Mouse (Mus musculus): ENCODE data around the gene Prdx2. TPM values are rescaled to one million over a fixed set of nuclear protein-coding genes. Genes with fewer than 3 reads are reported as not detected.

The Prdx2 gene
- polyA plus RNA-seq (2015; fragmentation: Nextera tagmentation; extraction: Ambion mirVana): 1,276 and 1,344 TPM in 2 replicates

DNA sequence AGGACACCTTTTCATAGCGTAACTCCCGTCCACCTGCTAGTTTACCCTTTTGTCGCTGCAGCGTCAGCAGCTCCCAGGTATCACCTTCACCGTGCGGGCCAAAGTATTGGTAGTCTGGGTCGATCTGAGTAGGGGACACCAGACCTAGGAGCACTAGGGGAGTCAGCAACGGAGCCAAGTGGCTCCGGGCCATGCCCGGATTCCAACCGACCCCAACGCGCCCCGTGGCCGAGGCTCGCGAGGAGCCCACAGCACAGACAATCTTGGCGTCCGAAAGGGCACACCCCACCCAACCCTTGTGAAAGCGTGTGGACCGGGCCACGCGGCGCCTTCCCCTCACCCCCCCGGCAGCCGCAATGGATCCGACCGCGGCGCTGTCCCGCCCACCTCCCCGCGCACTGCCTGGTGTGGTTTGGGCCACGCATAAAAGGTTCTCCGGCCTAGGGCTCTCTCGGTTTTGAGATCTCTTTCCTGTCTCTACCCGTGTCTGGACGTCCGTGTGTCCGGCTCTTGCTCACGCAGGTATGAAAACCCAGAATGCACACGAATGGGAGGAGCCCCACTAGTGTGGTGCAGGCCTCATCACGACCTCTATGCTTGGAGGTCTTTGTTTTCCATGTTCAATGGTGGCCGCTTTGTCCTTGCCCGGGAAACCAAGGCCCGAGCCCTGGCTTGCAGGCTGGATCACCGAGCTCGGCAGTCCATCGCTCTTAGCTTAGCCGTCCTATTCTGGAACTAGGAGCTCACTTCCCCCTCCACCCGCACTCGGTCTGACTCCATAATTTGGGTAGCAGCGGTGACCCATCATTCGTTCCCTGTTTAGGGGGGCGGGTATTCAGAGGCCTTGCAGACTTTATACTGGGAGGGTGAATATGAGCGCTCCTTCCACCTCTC, at the start of gene Prdx2, which contains the start of the genes Gm49661 and Rnaseh2a:
Gene Prdx2 (plus strand): TSS at position 347 of the 894 bp plus-strand sequence.
Gene Gm49661 (minus strand): TSS at position 193 of the 894 bp plus-strand sequence.
Gene Rnaseh2a (minus strand): TSS at position 527 of the 894 bp plus-strand sequence.
- peak within 1 kb of the TSS; percentile 71 for H3K4me3 ChIP-seq
- no peaks in the 10 kb centered on the region for H3K9me3 ChIP-seq
- peak within 1 kb of the TSS; percentile 84 for H3K9ac ChIP-seq
- ATAC-seq (replicated peaks): peak; percentile 78
- peak within 1 kb of the TSS; percentile 78 for H3K27ac ChIP-seq
- H3K4me1 ChIP-seq: peaks cover 51% of the 10 kb centered on the region
- peaks cover 22% of the 10 kb centered on the region for H3K36me3 ChIP-seq (replicated peaks)
- H3K4me2 ChIP-seq: peak within 1 kb of the TSS; percentile 94
- WGBS: under 1% methylated on average over 56 of the region's 56 CpGs
- H3K27me3 ChIP-seq (replicated peaks): no peaks in the 10 kb centered on the region

DNA sequence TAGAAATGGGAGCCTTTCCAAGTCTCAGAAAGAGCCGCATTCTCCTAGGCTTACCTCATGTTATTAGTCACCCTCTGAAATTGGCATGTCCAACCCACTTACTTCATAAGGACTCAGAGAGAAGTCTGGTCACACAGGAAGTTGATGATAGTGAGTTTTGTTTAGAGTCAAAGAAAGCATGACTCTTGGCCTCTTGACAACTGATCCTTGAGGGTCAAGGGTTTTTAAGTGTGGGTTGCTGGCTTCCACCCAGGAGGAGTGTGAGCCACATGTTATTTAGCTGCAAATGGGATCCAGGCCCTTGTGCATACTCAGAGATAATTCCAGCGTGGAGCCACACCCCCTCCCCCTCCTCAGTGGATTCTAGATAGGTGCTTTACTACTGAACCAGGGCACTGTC, 47.8 kb upstream of the Prdx2 start:
- WGBS: 91% methylated on average over 2 of the region's 2 CpGs

DNA sequence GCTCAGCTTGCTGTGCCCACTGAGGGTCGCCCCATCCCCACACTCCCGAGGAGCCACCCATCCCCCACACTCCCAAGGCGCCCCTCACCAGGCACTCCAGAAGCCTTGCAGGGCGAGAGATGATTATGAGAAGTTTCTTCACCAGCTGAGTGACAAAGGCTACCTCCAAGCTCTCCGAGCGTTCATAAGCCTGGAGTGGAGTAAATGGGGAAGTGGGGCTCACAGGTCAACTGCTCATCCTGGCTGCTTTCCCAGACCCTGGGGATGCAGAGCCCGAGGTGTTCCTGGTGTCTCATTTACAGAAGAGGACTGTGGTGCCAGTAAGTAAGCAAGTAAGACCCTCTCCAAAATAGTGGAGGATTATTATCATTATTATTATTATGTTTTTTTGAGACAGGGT, 43.8 kb upstream of the Prdx2 start:
- H3K4me2 ChIP-seq: no peak overlapping the region
- no peak overlapping the region for H3K27ac ChIP-seq
- H3K4me1 ChIP-seq: peaks cover 13% of the 10 kb centered on the region
- no peak overlapping the region for H3K4me3 ChIP-seq
- H3K9ac ChIP-seq: no peak overlapping the region
- WGBS: 72% methylated on average over 7 of the region's 7 CpGs
- H3K27me3 ChIP-seq (replicated peaks): no peaks in the 10 kb centered on the region
- H3K36me3 ChIP-seq (replicated peaks): peaks cover 46% of the 10 kb centered on the region
- H3K9me3 ChIP-seq: no peaks in the 10 kb centered on the region
- ATAC-seq (replicated peaks): no peak

More for the DNA sequence above, 47.8 kb upstream of the Prdx2 start:
- H3K36me3 ChIP-seq (replicated peaks): peaks cover 73% of the 10 kb centered on the region
- ATAC-seq (replicated peaks): no peak
- H3K4me3 ChIP-seq: no peak overlapping the region
- H3K4me2 ChIP-seq: no peak overlapping the region
- no peaks in the 10 kb centered on the region for H3K9me3 ChIP-seq
- H3K9ac ChIP-seq: no peak overlapping the region
- no peaks in the 10 kb centered on the region for H3K4me1 ChIP-seq
- no peak overlapping the region for H3K27ac ChIP-seq
- H3K27me3 ChIP-seq (replicated peaks): no peaks in the 10 kb centered on the region

DNA sequence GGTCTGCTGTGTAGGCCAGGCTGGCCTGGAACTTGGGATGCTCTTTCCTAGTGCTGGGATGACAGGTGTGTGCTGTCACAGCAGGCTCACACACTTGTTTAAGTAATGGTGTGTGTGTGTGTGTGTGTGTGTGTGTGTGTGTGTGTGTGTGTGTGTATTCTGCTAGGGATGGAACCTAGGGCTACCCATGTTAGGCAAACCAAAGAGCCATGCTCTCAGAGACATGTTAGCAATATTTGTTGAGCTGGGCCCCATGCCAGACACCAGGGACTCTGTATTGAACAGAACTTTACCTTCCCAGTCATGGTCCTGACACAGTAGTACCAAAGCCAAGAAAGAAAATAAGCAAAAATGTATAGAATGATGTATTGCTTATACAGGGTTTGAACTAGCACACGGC, 41.9 kb upstream of the Prdx2 start:
- Histone ChIP-seq H3K9ac (no peak overlapping the region), H3K4me1 (peaks cover 13% of the 10 kb centered on the region), H3K36me3 (replicated peaks) (peaks cover 28% of the 10 kb centered on the region), H3K9me3 (no peaks in the 10 kb centered on the region), H3K27ac (no peak overlapping the region), H3K4me2 (no peak overlapping the region), H3K4me3 (no peak overlapping the region), H3K27me3 (replicated peaks) (no peaks in the 10 kb centered on the region)
- WGBS: 88% methylated on average over 1 of the region's 1 CpGs
- no peak for ATAC-seq (replicated peaks)

DNA sequence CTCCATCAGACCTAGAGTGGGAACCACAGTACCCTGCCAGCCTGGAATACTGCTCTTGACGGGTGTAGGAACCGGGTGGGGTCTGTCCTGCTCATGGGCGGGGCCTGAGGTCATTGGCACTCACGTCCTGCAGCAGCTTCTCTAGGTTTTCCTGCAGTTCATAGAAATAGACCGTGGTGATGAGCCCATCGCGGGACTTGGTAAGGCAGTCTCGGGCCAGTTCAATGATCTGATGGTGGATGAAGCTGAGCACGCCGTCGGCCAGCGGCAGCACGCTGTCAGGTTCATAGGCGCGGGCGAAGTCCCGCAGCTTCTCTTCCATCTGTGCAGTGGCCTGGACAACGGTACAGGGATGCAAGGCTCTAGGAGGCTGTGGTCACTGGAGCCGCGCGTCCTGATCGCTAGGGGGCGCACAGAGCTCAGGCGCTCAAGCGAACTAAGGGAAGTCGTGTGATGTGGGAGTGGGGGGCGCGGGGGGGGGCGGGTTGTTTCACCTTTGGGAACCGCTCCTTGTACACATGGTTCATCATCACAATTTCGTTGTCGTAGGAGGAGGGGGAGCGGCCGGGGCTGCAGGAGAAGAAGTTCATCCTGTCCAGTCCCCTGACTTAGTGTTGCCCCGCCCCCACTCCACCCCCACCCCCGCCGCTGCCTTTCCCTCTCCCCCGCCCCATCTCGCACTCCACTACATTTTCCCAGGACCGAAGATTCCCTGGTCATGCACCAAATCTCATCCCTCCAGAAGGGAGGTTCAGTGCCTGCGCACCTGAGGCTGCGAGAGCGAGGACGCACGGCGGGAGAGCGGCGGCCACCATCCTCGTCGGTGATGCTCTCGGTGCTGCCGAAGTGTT, 40.7 kb upstream of the Prdx2 start:
- peak overlapping the region; percentile 47 for H3K4me2 ChIP-seq
- H3K27ac ChIP-seq: no peak overlapping the region
- H3K36me3 ChIP-seq (replicated peaks): peaks cover 21% of the 10 kb centered on the region
- 3% methylated on average over 52 of the region's 52 CpGs for WGBS
- peak; percentile 72 for ATAC-seq (replicated peaks)
- no peaks in the 10 kb centered on the region for H3K9me3 ChIP-seq
- peaks cover 15% of the 10 kb centered on the region for H3K4me1 ChIP-seq
- no peaks in the 10 kb centered on the region for H3K27me3 ChIP-seq (replicated peaks)
- no peak overlapping the region; the same call in 1 of the 2 replicates for H3K9ac ChIP-seq
- peak overlapping the region; percentile 23 for H3K4me3 ChIP-seq

DNA sequence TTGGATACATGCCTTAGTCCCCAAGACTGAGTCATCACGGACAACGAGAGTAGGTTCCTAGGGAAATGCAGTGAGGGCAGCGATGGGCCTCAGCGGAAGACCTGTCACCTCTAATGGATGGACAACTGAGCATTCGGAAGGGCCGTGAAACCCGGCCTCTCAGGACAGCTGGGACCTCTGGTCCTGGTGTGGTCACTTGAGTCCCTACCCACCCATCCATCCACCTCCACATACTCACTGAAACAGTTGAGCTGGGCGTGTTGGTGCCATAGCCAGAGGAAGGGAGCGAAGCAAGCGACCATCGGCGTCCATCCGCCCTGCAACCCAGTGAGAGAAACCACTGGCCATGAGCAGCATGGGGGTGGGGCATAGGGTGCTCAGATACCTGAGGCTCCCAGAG, 38.8 kb upstream of the Prdx2 start:
- Histone ChIP-seq H3K4me3 (no peak overlapping the region), H3K4me2 (no peak overlapping the region), H3K9ac (no peak overlapping the region), H3K27me3 (replicated peaks) (no peaks in the 10 kb centered on the region), H3K36me3 (replicated peaks) (peaks cover 10% of the 10 kb centered on the region), H3K27ac (no peak overlapping the region), H3K9me3 (no peaks in the 10 kb centered on the region), H3K4me1 (peaks cover 34% of the 10 kb centered on the region)
- 91% methylated on average over 13 of the region's 13 CpGs for WGBS
- ATAC-seq (replicated peaks): no peak

DNA sequence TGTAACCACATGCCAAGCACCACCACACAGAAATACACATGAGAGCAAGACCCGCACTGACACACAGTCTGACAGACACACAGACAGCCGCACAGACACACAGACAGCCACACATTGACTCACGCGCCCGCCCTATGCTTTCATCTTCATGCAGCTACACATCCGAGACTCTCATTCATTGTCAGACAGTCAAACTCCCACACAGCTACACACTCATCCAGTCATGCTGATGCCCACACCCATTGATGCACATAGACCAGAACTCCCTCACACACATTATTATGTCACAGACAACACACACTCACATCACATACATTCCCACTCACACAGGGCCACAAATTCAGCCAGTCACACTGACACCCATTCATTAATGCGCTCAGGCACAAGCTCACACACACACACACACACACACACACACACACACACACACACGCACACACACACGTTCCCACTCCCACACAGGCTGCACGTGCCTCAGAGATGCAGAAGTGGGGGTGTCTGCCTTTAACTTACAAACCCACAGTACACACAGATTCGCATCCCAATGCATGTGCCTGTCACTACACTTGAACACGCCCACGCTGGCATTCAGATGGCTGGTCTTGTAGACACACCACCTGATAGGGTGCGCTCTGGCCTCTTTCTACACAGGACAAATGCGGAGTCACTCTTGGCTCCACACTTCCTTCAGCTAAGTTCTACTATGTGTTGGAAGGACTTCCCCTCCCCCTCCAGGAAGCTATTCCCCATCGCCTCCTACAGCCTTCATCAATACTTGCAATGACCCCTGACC, 35.4 kb upstream of the Prdx2 start:
- no peaks in the 10 kb centered on the region for H3K9me3 ChIP-seq
- H3K9ac ChIP-seq: no peak overlapping the region
- WGBS: 83% methylated on average over 16 of the region's 16 CpGs
- no peaks in the 10 kb centered on the region for H3K27me3 ChIP-seq (replicated peaks)
- peak overlapping the region; percentile 85 for H3K4me2 ChIP-seq
- H3K27ac ChIP-seq: no peak overlapping the region
- peak overlapping the region; percentile 76 for H3K4me3 ChIP-seq
- peaks cover 36% of the 10 kb centered on the region for H3K4me1 ChIP-seq
- H3K36me3 ChIP-seq (replicated peaks): no peaks in the 10 kb centered on the region; the same call in 1 of the 2 replicates
- ATAC-seq (replicated peaks): no peak

DNA sequence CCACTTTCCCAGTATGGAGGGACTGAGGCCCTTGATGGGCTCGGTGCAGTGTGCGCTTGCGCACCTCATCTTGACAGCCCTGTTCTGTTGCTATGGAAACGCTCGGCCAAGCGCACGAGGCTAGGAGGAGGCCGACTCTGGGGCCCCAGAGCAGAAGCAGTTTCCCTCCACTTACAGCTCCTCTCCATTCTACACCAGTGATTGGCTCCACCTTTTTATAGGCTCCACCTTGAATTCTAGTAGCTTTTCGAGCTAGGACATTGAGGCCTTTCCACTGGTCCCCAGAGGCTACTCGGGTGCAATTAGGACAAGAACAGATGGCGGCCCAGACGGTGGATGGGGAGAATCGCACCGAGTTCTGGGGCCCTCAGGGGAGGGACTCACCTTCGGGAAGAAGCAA, 34.5 kb upstream of the Prdx2 start:
- Histone ChIP-seq H3K36me3 (replicated peaks) (no peaks in the 10 kb centered on the region; the same call in 1 of the 2 replicates), H3K27me3 (replicated peaks) (no peaks in the 10 kb centered on the region), H3K9ac (peak overlapping the region; percentile 100), H3K4me1 (peaks cover 29% of the 10 kb centered on the region), H3K9me3 (no peaks in the 10 kb centered on the region), H3K27ac (peak overlapping the region; percentile 96), H3K4me2 (peak overlapping the region; percentile 85), H3K4me3 (peak overlapping the region; percentile 76)
- peak; percentile 76 for ATAC-seq (replicated peaks)
- WGBS: under 1% methylated on average over 15 of the region's 15 CpGs

DNA sequence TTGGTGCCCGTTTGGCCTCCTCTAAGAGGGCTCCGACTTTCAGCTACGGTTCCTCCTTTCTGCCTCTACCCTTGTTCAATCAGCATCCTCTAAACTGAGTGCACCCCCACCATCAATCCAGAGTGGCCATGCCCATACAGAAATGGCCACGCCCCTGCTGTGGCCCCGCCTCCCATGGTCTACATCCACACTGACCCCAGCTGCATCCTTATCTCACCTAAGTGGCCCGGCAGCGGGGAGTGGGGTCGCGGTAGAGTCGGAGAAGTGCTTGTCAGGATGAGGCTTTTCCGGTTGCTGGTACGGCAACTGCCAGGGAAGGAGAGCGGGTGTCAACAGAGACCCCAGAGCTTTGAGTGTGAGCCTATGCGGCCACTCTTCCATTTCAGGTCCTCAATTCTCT, 33.9 kb upstream of the Prdx2 start:
- ATAC-seq (replicated peaks): peak; percentile 16
- WGBS: 6% methylated on average over 14 of the region's 14 CpGs
- peak overlapping the region; percentile 96 for H3K27ac ChIP-seq
- peaks cover 29% of the 10 kb centered on the region for H3K4me1 ChIP-seq
- H3K27me3 ChIP-seq (replicated peaks): no peaks in the 10 kb centered on the region
- no peaks in the 10 kb centered on the region for H3K9me3 ChIP-seq
- H3K4me3 ChIP-seq: peak overlapping the region; percentile 76
- peak overlapping the region; percentile 85 for H3K4me2 ChIP-seq
- peak overlapping the region; percentile 100 for H3K9ac ChIP-seq
- H3K36me3 ChIP-seq (replicated peaks): no peaks in the 10 kb centered on the region; the same call in 1 of the 2 replicates

DNA sequence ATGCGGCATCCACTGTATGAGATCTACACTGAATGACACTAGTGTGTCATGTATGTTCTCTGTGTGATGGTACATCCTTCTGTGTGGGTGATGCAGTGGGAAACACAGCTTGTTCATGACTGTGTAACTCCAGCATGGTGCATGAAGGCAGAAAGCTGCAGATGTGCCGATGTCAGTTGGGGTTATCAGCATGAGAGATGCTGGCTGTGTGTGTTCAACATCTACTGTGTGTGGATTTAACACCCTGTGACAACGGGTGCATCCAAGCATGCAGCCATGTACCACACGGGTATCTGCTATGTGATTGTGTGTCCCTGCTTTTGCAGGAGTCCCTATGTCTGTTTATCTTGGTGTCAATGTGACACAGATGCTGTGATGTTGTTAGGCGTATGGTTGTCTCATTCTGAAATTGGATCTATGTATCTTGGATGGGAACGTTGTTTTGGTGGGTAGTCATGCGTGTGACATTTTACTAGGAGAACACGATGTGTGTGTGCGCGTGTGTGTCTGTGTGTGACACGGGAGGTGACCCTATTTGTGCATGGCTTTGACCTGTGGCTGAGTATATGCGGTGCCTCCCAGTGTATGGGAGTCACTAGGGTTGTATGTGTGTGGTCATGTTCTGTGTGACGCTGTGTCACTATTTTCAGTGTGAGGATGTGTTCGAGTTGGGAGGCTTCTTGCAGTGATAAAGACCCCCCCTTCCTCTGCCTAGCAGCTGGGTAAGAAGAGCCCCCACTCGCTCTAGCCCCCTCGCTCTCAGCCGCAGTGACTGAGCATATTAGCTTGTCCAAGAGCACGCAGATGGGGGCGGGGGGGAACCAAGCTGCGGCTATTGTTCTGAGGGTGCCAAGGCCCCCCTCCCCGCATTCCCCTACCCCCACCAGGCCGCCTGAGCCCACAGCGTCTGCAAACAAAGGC, 33.1 kb upstream of the Prdx2 start:
- Histone ChIP-seq H3K36me3 (replicated peaks) (no peaks in the 10 kb centered on the region; the same call in 1 of the 2 replicates), H3K27me3 (replicated peaks) (no peaks in the 10 kb centered on the region), H3K9ac (peak overlapping the region; percentile 100), H3K4me1 (peaks cover 29% of the 10 kb centered on the region), H3K4me3 (peak overlapping the region; percentile 76), H3K4me2 (peak overlapping the region; percentile 85), H3K9me3 (no peaks in the 10 kb centered on the region), H3K27ac (peak overlapping the region; percentile 96)
- ATAC-seq (replicated peaks): peak; percentile 53
- WGBS: 13% methylated on average over 22 of the region's 23 CpGs

All from midbrain, embryonic 15.5 days (tissue).